Mouse (Mus musculus) heart, postnatal 14 days (tissue): ENCODE measurements around the gene Anks6. TPM values are rescaled to one million over a fixed set of nuclear protein-coding genes. Genes with fewer than 3 reads are reported as not detected.

ENCODE experiments used
- DNase-seq, 2 experiments: peaks; one replicate each; pipeline ENCODE4 v3.0.0; 2021 to 2022
- intact Hi-C: fragments of 180-260 bp; cut with DNase I; formaldehyde crosslinking; loops from one replicate; pipeline ENCODE4 v1.15.1; 2025
- total RNA-seq, 2 experiments: library from RNA; stranded (reverse); gene quantifications; 2 replicates each; pipeline ENCODE4 v1.2.3; 2021

Anks6 gene
- total RNA-seq, 2 experiments from 2014 or later = 3.9 to 4.0 TPM

GRCm38 (mm10) chr4:46991959-46992316 is 65.3 kb downstream of the Anks6 start:
- intact Hi-C loops = no loop called here
- no peak for DNase-seq

- DNase-seq = no peak
Observed at GRCm38 (mm10) chr4:46991016-46991958, 65.9 kb downstream of the Anks6 start, which contains the start of gene Gabbr2. TSS of gene Gabbr2 (minus strand) at chr4:46991873.

GRCm38 (mm10) chr4:46990281-46991015 is 66.8 kb downstream of the Anks6 start:
- intact Hi-C loops = no loop called here
- no peak for DNase-seq

More at GRCm38 (mm10) chr4:46991016-46991958, 65.9 kb downstream of the Anks6 start, which contains the start of gene Gabbr2:
- intact Hi-C loops = no loop called here

- DNase-seq = no peak
- intact Hi-C loops = no loop called here
Observed at GRCm38 (mm10) chr4:46989842-46990241, 67.4 kb downstream of the Anks6 start.

GRCm38 (mm10) chr4:46988824-46989223 is 68.4 kb downstream of the Anks6 start:
- no peak for DNase-seq
- intact Hi-C loops = no loop called here

GRCm38 (mm10) chr4:46988257-46988656 is 69.0 kb downstream of the Anks6 start:
- intact Hi-C loops = no loop called here
- no peak for DNase-seq

GRCm38 (mm10) chr4:46987809-46988208 is 69.4 kb downstream of the Anks6 start:
- intact Hi-C loops = no loop called here
- no peak for DNase-seq

- DNase-seq = no peak
- intact Hi-C loops = no loop called here
Observed at GRCm38 (mm10) chr4:46986054-46986453, 71.2 kb downstream of the Anks6 start.

- no peak for DNase-seq
- intact Hi-C loops = no loop called here
Observed at GRCm38 (mm10) chr4:46982912-46983311, 74.3 kb downstream of the Anks6 start.

- intact Hi-C loops = no loop called here
- no peak for DNase-seq
Observed at GRCm38 (mm10) chr4:46982094-46982493, 75.1 kb downstream of the Anks6 start.

- no peak for DNase-seq
- intact Hi-C loops = no loop called here
Observed at GRCm38 (mm10) chr4:46978371-46978770, 78.9 kb downstream of the Anks6 start.

GRCm38 (mm10) chr4:46977161-46977560 is 80.1 kb downstream of the Anks6 start:
- intact Hi-C loops = no loop called here
- DNase-seq = no peak

- no peak for DNase-seq
- intact Hi-C loops = no loop called here
Observed at GRCm38 (mm10) chr4:46976671-46977071, 80.6 kb downstream of the Anks6 start.

GRCm38 (mm10) chr4:46973322-46973721 is 83.9 kb downstream of the Anks6 start:
- DNase-seq = no peak
- intact Hi-C loops = no loop called here

GRCm38 (mm10) chr4:46967981-46968380 is 89.2 kb downstream of the Anks6 start:
- DNase-seq = no peak
- intact Hi-C loops = no loop called here

- no peak for DNase-seq
- intact Hi-C loops = no loop called here
Observed at GRCm38 (mm10) chr4:46966551-46966950, 90.7 kb downstream of the Anks6 start.

Other genes starting within 250 kb of the Anks6 start
- gene Gabbr2, start 65.6 kb downstream of the Anks6 start, total RNA-seq = under 1 TPM in 1 of 2 experiments, not detected in 1; 0.05 TPM
- gene Galnt12, start 34.5 kb upstream of the Anks6 start, total RNA-seq = under 1 TPM; 0.57 to 0.73 TPM
- gene Col15a1, start 150.7 kb upstream of the Anks6 start, total RNA-seq = 100 to 1,000 TPM; 237 to 250 TPM